Mouse (Mus musculus) forebrain, embryonic 16.5 days (tissue): ENCODE data around the gene Reln. TPM values are rescaled to one million over a fixed set of nuclear protein-coding genes. Genes with fewer than 3 reads are reported as not detected.

Source experiments
- ATAC-seq: fragments of 200-750 bp; cut with Nextera tagmentation; 2 replicates; pipeline ENCODE4 v1.8.0; 2017; ENCODE audit warnings: mild to moderate bottlenecking, moderate library complexity
- H3K27ac ChIP-seq: fragments of 300-500 bp; sonication (generic); 2 replicates; pipeline ENCODE4 v1.5.1; 2014; ENCODE audit warnings: low read length, control low read depth
- H3K27me3 ChIP-seq: fragments of 300-500 bp; sonication (generic); replicated peaks from 2 replicates; pipeline ENCODE4 v1.6.1; 2014; ENCODE audit warnings: low read length; ENCODE audit not compliant: control insufficient read depth, insufficient read depth
- H3K36me3 ChIP-seq: fragments of 300-500 bp; sonication (generic); 2 replicates; pipeline ENCODE4 v1.6.1; 2014; ENCODE audit not compliant: control insufficient read depth, insufficient read depth
- H3K4me1 ChIP-seq: fragments of 300-500 bp; sonication (generic); replicated peaks from 2 replicates; pipeline ENCODE4 v1.6.1; 2014; ENCODE audit warnings: low read length; ENCODE audit not compliant: control insufficient read depth, insufficient read depth
- H3K4me2 ChIP-seq: fragments of 300-500 bp; sonication (generic); 2 replicates; pipeline ENCODE4 v1.6.1; 2014; ENCODE audit warnings: mild to moderate bottlenecking, low read length, control low read depth
- H3K4me3 ChIP-seq: fragments of 300-500 bp; sonication (generic); replicated peaks from 2 replicates; pipeline ENCODE4 v1.5.1; 2014; ENCODE audit warnings: mild to moderate bottlenecking, low read length, control low read depth
- H3K9ac ChIP-seq: fragments of 300-500 bp; sonication (generic); replicated peaks from 2 replicates; pipeline ENCODE4 v1.6.1; 2014; ENCODE audit warnings: low read depth, low read length, control low read depth
- H3K9me3 ChIP-seq: fragments of 300-500 bp; sonication (generic); 2 replicates; pipeline ENCODE4 v1.6.1; 2016; ENCODE audit warnings: low read length; ENCODE audit not compliant: control insufficient read depth
- whole genome bisulfite sequencing: fragments of 180-500 bp; shearing (Covaris S2); extraction: QIAGEN DNeasy Blood & Tissue Kit; methylation state at CpG from one replicate; pipeline ENCODE4 v1.1.7; 2014; 5-methylcytosine and 5-hydroxymethylcytosine counted together
- polyA plus RNA-seq: library from polyadenylated mRNA; unstranded; fragments of >200 nt; fragmentation: Nextera tagmentation; extraction: Ambion mirVana; gene quantifications from 2 replicates; pipeline ENCODE4 v1.2.1, GENCODE M21; 2015

Gene Reln
- polyA plus RNA-seq, 1 experiment from 2014 or later: 63.3 TPM

DNA sequence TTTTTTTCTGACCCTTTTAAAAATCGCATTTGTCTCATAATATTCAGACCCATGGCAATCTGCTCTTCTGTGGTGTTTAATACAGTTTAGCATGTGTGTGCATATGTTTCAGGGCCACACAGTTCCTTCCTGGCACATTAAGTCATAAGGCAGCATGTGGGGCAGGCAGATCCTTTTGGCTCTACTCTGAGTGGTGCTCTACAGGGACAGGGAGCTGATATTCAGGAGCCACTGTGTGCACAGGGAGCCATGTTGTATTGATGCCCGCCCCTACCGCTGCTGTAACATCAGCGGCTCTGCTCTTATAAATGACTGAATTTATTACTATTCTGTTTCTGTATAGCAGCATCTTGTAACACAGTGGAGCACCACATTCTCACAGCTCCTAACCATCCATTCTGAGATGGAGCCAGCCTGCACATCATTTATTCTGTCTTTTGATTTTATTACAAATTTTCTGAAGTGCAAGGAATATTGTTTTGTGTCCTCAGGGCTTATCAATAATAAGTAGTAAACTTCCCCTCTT is 410.3 kb downstream of the Reln start:
- Histone ChIP-seq H3K36me3 (no peaks in the 10 kb centered on the region), H3K9me3 (no peaks in the 10 kb centered on the region), H3K27ac (no peak overlapping the region), H3K9ac (no peak overlapping the region), H3K4me1 (peaks cover 3% of the 10 kb centered on the region; the same call in 1 of the 2 replicates), H3K27me3 (no peaks in the 10 kb centered on the region), H3K4me3 (no peak overlapping the region), H3K4me2 (no peak overlapping the region)
- 0 out of 2 replicates have a peak, but pooled peaks have one; percentile 23 for ATAC-seq
- WGBS: 91% methylated on average over 4 of the region's 4 CpGs

GRCm38 (mm10) chr5:21933340-21934075 is 411.0 kb downstream of the Reln start:
- H3K4me1 ChIP-seq: peaks cover 3% of the 10 kb centered on the region; the same call in 1 of the 2 replicates
- no peak overlapping the region for H3K4me3 ChIP-seq
- no peak overlapping the region for H3K4me2 ChIP-seq
- H3K36me3 ChIP-seq: no peaks in the 10 kb centered on the region
- no peaks in the 10 kb centered on the region for H3K9me3 ChIP-seq
- no peak for ATAC-seq
- WGBS: 80% methylated on average over 8 of the region's 8 CpGs
- H3K27me3 ChIP-seq: no peaks in the 10 kb centered on the region
- no peak overlapping the region for H3K9ac ChIP-seq
- no peak overlapping the region for H3K27ac ChIP-seq

DNA sequence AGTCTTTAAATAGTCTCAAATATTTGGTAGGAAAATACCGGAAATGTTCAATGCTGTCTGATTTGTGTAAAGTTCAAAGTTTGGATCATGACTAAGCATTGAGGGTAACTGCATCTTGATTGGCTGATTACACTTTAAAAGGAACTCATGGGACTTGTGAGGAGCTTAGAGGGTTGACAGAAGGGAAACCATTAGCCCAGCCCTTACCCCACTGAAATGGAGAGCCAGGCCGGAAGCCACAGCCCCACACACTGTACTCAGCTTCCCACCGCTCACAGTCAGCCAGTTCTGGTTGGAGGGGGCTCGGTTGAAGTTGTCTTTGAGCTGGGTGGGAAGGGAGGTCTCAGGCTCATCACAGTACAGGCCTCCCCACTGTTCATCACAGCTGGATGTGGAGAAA is 413.4 kb downstream of the Reln start:
- H3K36me3 ChIP-seq: no peaks in the 10 kb centered on the region
- H3K9me3 ChIP-seq: no peaks in the 10 kb centered on the region
- no peaks in the 10 kb centered on the region for H3K27me3 ChIP-seq
- no peak for ATAC-seq
- H3K27ac ChIP-seq: no peak overlapping the region
- 78% methylated on average over 4 of the region's 4 CpGs for WGBS
- peaks cover 3% of the 10 kb centered on the region; the same call in 1 of the 2 replicates for H3K4me1 ChIP-seq
- no peak overlapping the region for H3K4me2 ChIP-seq
- H3K4me3 ChIP-seq: no peak overlapping the region
- H3K9ac ChIP-seq: no peak overlapping the region

GRCm38 (mm10) chr5:21920310-21920709 is 424.2 kb downstream of the Reln start:
- Histone ChIP-seq H3K4me3 (no peak overlapping the region), H3K9ac (no peak overlapping the region), H3K9me3 (no peaks in the 10 kb centered on the region; the same call in 1 of the 2 replicates), H3K4me1 (no peaks in the 10 kb centered on the region), H3K27ac (no peak overlapping the region), H3K4me2 (no peak overlapping the region), H3K36me3 (no peaks in the 10 kb centered on the region), H3K27me3 (no peaks in the 10 kb centered on the region)
- ATAC-seq: no peak
- WGBS: 86% methylated on average over 6 of the region's 6 CpGs

DNA sequence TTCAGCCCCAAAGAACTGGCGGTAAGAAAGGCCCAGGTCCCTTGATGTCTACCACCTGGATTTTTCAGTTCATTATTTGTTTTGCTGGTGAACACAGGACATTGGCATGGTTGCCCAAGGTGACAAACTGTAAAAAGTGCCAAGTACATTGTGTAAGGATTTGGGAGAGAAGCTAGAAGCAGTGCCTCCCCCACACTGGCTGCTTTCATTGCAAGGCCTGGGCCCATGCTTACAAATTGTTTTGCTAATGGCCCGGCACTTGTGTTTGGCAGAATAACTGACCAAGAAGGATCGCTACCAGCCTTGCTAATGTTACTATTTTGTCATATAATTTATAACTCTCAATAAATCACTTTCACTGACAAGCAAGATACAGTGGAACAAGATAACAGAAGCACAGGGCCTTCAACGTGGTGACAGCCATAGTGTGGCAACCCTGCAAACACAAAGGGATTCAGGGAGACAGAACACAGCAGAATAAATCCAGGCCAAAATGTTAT is 425.2 kb downstream of the Reln start:
- Histone ChIP-seq H3K4me2 (no peak overlapping the region), H3K36me3 (no peaks in the 10 kb centered on the region), H3K27ac (no peak overlapping the region), H3K9ac (no peak overlapping the region), H3K9me3 (no peaks in the 10 kb centered on the region; the same call in 1 of the 2 replicates), H3K27me3 (no peaks in the 10 kb centered on the region), H3K4me1 (no peaks in the 10 kb centered on the region), H3K4me3 (no peak overlapping the region)
- ATAC-seq: no peak
- 83% methylated on average over 4 of the region's 4 CpGs for WGBS

- Histone ChIP-seq H3K4me3 (no peak overlapping the region), H3K9me3 (no peaks in the 10 kb centered on the region; the same call in 1 of the 2 replicates), H3K27ac (no peak overlapping the region), H3K27me3 (no peaks in the 10 kb centered on the region), H3K4me2 (no peak overlapping the region), H3K36me3 (no peaks in the 10 kb centered on the region), H3K4me1 (no peaks in the 10 kb centered on the region), H3K9ac (no peak overlapping the region)
- ATAC-seq: no peak
Measured at GRCm38 (mm10) chr5:21915973-21916372, 428.5 kb downstream of the Reln start.

GRCm38 (mm10) chr5:21914776-21915175 is 429.7 kb downstream of the Reln start:
- Histone ChIP-seq H3K27me3 (no peaks in the 10 kb centered on the region), H3K27ac (no peak overlapping the region), H3K9me3 (no peaks in the 10 kb centered on the region; the same call in 1 of the 2 replicates), H3K4me2 (no peak overlapping the region), H3K36me3 (no peaks in the 10 kb centered on the region), H3K9ac (no peak overlapping the region), H3K4me3 (no peak overlapping the region), H3K4me1 (no peaks in the 10 kb centered on the region)
- 78% methylated on average over 3 of the region's 3 CpGs for WGBS
- ATAC-seq: no peak

- ATAC-seq: no peak
- Histone ChIP-seq H3K27me3 (no peaks in the 10 kb centered on the region), H3K4me2 (no peak overlapping the region), H3K27ac (no peak overlapping the region), H3K4me1 (no peaks in the 10 kb centered on the region), H3K9ac (no peak overlapping the region), H3K36me3 (no peaks in the 10 kb centered on the region), H3K4me3 (no peak overlapping the region), H3K9me3 (no peaks in the 10 kb centered on the region; the same call in 1 of the 2 replicates)
- WGBS: 93% methylated on average over 23 of the region's 23 CpGs
Measured at GRCm38 (mm10) chr5:21912835-21913530, 431.5 kb downstream of the Reln start.

- H3K9me3 ChIP-seq: no peaks in the 10 kb centered on the region
- no peaks in the 10 kb centered on the region for H3K4me1 ChIP-seq
- no peak overlapping the region for H3K4me2 ChIP-seq
- H3K36me3 ChIP-seq: no peaks in the 10 kb centered on the region
- ATAC-seq: no peak
- H3K4me3 ChIP-seq: no peak overlapping the region
- H3K27ac ChIP-seq: no peak overlapping the region
- WGBS: 90% methylated on average over 12 of the region's 12 CpGs
- no peaks in the 10 kb centered on the region for H3K27me3 ChIP-seq
- H3K9ac ChIP-seq: no peak overlapping the region
Measured at GRCm38 (mm10) chr5:21910726-21911125, 433.8 kb downstream of the Reln start.
